ENCODE assay signal across 21 mouse cellular contexts in the genomic region with DNA sequence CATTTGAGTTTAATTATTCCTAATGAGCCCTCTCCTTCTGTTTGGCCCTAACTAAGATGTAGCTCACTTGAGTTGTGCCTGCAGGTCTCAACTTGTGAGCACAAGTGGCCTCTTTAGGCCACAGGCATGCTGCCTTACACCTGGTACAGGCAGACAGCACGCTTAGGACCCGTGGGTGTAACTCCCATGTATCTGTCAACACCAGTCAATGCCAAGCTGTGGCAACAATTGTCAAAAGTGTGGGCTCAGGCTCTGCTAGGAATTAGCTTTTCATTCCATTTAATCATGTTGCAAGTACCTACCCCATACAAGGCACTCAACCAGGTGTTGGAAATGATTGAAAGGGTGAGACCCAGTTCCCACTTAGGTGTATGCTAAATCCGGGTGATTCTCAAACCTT.
"Had no signal": no experiment of that assay in that cellular context is flagged by ENCODE, and none has a peak within 500 bp of the region (broad histone marks: within the 10 kb centered on the region; RNA-seq: fewer than 3 reads in every experiment).

No protein-coding gene starts in this region.

- H3K4me3 ChIP-seq: intestine, embryonic 15.5 days; kidney, embryonic 15.5 days; limb, embryonic 10.5 days; limb, embryonic 13.5 days; liver, embryonic 13.5 days; midbrain, embryonic 12.5 days; midbrain, embryonic 15.5 days; myocyte; neural tube, embryonic 13.5 days; stomach, embryonic 15.5 days had no signal

- H3K27ac ChIP-seq: intestine, embryonic 15.5 days; kidney, embryonic 15.5 days; limb, embryonic 10.5 days; limb, embryonic 13.5 days; liver, embryonic 13.5 days; midbrain, embryonic 12.5 days; midbrain, embryonic 15.5 days; neural tube, embryonic 13.5 days; stomach, embryonic 15.5 days had no signal

- DNase-seq: kidney, adult 11 months; kidney, adult 8-10 months; kidney, postnatal 10 days; kidney, postnatal 36 days; liver, embryonic 13.5 days; lung, adult 2 months; lung, postnatal 14 days; lung, postnatal 4 days; retina, postnatal 1 day; right cerebral cortex, postnatal 25 days; spleen, adult 18-20 months; thymus, postnatal 25 days had no signal
